Mouse (Mus musculus) brain, embryonic 14.5 days (tissue): ENCODE data around the gene Tarsl2. TPM values are rescaled to one million over a fixed set of nuclear protein-coding genes. Genes with fewer than 3 reads are reported as not detected.

ENCODE experiments used
- DNase-seq: peaks from one replicate; pipeline ENCODE4 v3.0.0-alpha.2; 2011; ENCODE audit warnings: low read depth
- CTCF ChIP-seq: fragments of 200-500 bp; IDR thresholded peaks from 2 replicates; pipeline ENCODE4 v1.5.1; 2012; ENCODE audit warnings: inconsistent platforms, mild to moderate bottlenecking, moderate library complexity, borderline replicate concordance; ENCODE audit not compliant: insufficient read depth, insufficient read length; ENCODE audit errors: extremely low read depth
- POLR2A ChIP-seq: fragments of 200-500 bp; IDR thresholded peaks from 2 replicates; pipeline ENCODE4 v1.6.1; 2012; ENCODE audit warnings: mild to moderate bottlenecking, inconsistent platforms, borderline replicate concordance; ENCODE audit not compliant: poor library complexity, insufficient read depth, insufficient read length, severe bottlenecking; ENCODE audit errors: extremely low read depth
- polyA plus RNA-seq: library from polyadenylated mRNA; depleted of rRNA; stranded (reverse); fragments of >200 nt; gene quantifications from 2 replicates; pipeline ENCODE4 v1.2.3, GENCODE M21; 2012; rRNA removed

The Tarsl2 gene
- 9.6 and 12.2 TPM in 2 replicates for polyA plus RNA-seq

DNA sequence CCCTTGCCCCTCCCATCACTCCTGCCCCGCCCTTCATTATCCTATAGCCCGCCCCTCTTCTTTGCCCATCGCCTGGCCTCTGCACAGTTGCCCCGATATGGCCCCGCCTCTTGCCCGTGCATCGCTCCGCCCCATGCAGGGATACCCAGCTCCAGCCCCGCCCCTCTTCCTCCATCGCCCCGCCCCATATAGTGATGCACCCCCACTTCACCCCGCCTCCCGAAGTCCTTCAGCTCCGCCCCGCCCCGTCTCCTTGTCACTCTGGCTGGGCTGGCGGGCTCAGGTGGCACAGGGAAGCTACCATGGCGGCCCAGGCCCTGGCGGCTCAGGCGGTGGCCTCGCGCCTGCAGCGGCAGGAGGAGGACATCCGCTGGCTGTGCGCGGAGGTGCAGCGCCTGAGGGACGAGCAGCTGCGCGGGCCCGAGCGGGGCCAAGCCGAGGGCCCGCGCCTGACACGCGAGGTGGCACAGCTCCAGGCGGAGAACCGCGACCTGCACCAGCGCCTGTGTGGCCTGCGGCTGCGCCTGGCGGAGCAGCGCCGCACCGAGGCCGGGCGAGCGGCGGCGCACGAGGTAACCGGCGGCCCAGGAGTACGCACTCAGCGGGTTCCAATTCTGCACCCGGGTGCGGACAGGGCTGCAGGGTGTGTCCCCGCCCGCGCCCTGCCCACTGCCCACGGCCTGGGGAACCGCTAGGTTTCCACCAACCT lies at the start of gene Tarsl2:
Gene Tarsl2, plus strand, starts transcription at position 256 of the 709 bp plus-strand sequence.
- peak; percentile 77 for TF ChIP-seq POLR2A
- TF ChIP-seq CTCF, result peak; percentile 3; the same call in 1 of the 2 replicates
- peak; percentile 98 for DNase-seq

DNA sequence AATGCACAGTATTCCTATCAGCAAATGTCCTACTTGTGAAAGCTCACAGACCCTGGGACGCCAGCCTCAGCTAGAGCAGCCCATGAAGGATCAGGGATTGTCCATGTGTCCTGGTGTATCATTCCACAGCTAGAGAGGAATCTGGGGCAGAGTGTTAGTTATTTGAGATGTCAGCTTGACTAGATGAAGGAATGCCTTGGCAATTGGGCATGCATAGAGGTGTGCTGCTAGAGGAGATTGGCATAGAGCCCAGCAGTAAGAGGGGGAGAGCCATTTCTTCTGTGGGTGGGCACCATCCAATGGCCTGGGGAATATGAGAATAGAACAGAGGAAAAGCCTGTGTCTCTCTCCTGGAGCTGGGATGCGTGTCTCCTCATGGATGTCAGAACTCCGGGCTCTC lies 38.6 kb upstream of the Tarsl2 start:
- TF ChIP-seq CTCF (no peak), POLR2A (no peak)
- DNase-seq, result peak; percentile 30

- peak; percentile 40 for DNase-seq
- no peak for TF ChIP-seq POLR2A
- no peak for TF ChIP-seq CTCF
Observed at GRCm38 (mm10) chr7:65607003-65607402, 37.7 kb upstream of the Tarsl2 start.

- DNase-seq, result peak; percentile 85
- TF ChIP-seq CTCF (peak; percentile 52), POLR2A (no peak)
Observed at GRCm38 (mm10) chr7:65610171-65610570, 34.5 kb upstream of the Tarsl2 start.

DNA sequence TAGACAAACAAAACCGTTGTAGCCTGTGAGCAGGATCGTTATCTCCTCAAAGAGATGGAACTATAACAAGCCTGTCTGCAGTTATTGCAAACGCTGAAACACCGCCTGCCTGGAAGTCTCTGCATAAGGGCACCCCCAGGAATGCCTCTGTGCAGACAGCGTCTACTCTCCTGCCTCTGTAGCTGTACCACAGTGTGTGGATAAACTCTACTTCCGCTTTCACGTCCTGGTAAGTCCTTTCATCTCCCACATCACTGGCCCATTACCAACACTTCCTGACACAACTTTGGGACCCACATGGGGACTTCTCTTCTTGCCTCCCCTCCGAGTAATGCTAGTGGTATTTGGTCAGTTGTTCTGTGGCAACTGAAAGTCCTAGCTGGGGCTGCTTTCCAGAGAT lies 34.0 kb upstream of the Tarsl2 start:
- TF ChIP-seq POLR2A, result no peak
- no peak for TF ChIP-seq CTCF
- no peak for DNase-seq

DNA sequence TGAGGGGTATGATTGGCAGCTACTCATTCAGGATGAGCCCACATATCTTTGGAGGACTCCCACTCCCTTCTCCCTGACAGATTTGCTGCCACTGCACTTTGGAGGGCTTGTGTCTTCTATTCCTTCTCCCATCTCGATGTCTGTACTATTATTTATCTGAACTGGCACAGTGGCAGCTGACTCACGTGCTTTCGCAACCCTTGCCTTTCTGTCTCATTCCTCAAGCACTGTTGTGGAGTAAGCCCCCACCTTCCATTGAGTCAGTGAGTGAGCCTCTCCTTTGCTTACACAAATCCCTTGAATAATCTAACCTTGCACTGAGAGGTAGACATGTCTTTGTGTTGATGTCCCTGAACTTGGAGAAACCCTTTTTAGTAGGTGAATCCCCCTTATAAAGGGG lies 33.4 kb upstream of the Tarsl2 start:
- no peak for DNase-seq
- no peak for TF ChIP-seq POLR2A
- TF ChIP-seq CTCF, result no peak

GRCm38 (mm10) chr7:65613723-65614122 lies 31.0 kb upstream of the Tarsl2 start:
- no peak for TF ChIP-seq CTCF
- TF ChIP-seq POLR2A, result no peak
- DNase-seq, result no peak

DNA sequence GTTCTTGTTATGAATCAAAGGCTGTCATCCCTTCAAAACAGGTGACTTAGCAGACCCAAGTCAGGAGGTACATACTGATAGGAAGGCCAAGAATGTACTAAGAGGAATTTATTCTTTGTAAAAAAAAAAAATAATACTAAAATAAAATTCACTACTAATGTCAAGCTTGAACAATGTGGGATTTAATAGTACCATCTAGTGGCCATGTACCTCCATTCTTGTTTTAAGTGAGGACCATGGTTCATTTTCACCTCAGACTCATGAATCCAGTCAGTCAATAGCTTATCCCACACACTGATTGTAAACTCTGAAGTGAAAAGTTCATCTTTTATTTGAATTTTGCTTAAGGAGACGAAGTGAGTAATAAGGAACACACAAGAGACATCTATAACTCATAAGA lies 25.9 kb upstream of the Tarsl2 start:
- TF ChIP-seq POLR2A (no peak), CTCF (no peak)
- DNase-seq, result no peak

DNA sequence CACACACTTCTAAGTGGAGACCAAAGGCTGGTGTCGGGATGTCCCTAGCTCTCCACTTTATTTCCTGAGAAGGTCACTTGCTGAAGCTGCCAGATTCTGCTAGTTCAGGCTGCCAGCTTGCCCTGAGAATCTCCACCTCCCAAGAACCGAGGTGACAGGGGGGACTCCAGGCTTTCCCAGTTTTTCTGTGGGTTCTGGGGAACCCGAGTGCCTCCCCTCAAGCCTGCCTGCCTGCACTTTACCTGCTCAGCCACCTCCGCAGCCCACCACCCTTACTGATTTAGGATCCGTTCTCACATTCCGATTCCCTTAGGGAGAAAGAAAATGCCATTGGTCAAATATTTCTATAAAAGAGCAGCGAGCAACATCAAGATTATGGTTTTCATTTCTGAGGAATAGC lies 24.0 kb upstream of the Tarsl2 start:
- no peak for DNase-seq

GRCm38 (mm10) chr7:65623330-65623729 lies 21.4 kb upstream of the Tarsl2 start:
- no peak for DNase-seq
- TF ChIP-seq CTCF (no peak), POLR2A (no peak)

More for the DNA sequence above, 24.0 kb upstream of the Tarsl2 start:
- TF ChIP-seq CTCF (no peak), POLR2A (no peak)

DNA sequence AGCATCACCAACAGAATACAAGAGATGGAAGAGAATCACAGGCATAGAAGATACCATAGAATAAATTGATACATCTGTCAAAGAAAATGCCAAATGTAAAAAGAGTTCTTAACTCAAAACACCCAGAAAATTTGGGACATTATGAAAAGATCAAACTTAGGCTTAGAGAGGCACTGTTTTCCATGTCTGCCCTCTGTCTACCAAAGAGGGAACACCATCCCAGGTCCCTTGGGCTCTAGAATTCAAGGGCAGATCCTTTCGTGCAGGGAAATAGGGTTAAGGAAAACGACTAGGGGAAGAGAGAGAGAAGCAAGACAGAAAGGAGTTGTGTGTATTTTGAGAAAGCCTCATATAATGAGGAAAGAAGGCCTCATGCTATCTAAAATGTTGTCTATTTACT lies 19.2 kb upstream of the Tarsl2 start:
- no peak for DNase-seq
- TF ChIP-seq CTCF (peak; percentile 17; the same call in 1 of the 2 replicates), POLR2A (no peak)

- DNase-seq, result no peak
- TF ChIP-seq CTCF, result no peak
- TF ChIP-seq POLR2A, result no peak
Observed at GRCm38 (mm10) chr7:65629846-65630245, 14.9 kb upstream of the Tarsl2 start.

GRCm38 (mm10) chr7:65630661-65631060 lies 14.0 kb upstream of the Tarsl2 start:
- no peak for TF ChIP-seq POLR2A
- TF ChIP-seq CTCF, result no peak
- no peak for DNase-seq
